Mouse (Mus musculus): ENCODE measurements at regions not wholly inside any gene's neighbourhood (a gene's known extent, or its start where the extent isn't known, plus 50 kb on each side); places are given as distances from the start of the nearest gene placed in this dataset.

- H3K4me3 ChIP-seq (ENCODE audit: insufficient read depth in 1 of 2, low read depth in 1 of 2, low read length in 2 of 2, poor library complexity in 1 of 2, severe bottlenecking in 1 of 2): no peak overlapping the region
- H3K9ac ChIP-seq (ENCODE audit: insufficient read depth, low read depth, low read length, poor library complexity, severe bottlenecking): no peak overlapping the region
- H3K36me3 ChIP-seq (ENCODE audit: control insufficient read depth, insufficient read depth, low read length, poor library complexity, severe bottlenecking): no peaks in the 10 kb centered on the region
- TF ChIP-seq MAFK (IDR thresholded peaks at IDR 0.05; ENCODE audit: insufficient read depth, low read depth, low read length): no peak
- no peak for TF ChIP-seq ZC3H11A (IDR thresholded peaks at IDR 0.05; ENCODE audit: borderline replicate concordance, low read depth, low read length)
- no peak for TF ChIP-seq HCFC1 (IDR thresholded peaks at IDR 0.05; ENCODE audit: borderline replicate concordance, insufficient read depth, low read length)
- no peak for TF ChIP-seq ZNF384 (IDR thresholded peaks at IDR 0.05; ENCODE audit: low read depth, low read length)
- TF ChIP-seq CHD2 (IDR thresholded peaks at IDR 0.05; ENCODE audit: low read depth, low read length): no peak
- H3K27ac ChIP-seq (ENCODE audit: insufficient read depth, low read depth, low read length, poor library complexity, severe bottlenecking): no peak overlapping the region
- in situ Hi-C loops (cut with MboI; ENCODE audit: low sequenced_read_pairs in 2 of 2, unreplicated experiment in 2 of 2): no loop called here
- DNase-seq (ENCODE audit: low read depth, low spot score): no peak
- no peaks in the 10 kb centered on the region for H3K9me3 ChIP-seq (ENCODE audit: control insufficient read depth, insufficient read depth, low read depth, low read length)
- H3K4me1 ChIP-seq (ENCODE audit: control insufficient read depth in 2 of 2, insufficient read depth in 2 of 2, low read length in 2 of 2, poor library complexity in 1 of 2): peaks cover 0 to 3% of the 10 kb centered on the region in 2 experiments; a peak in 2 of 4 replicates
These were observed 165.1 kb downstream of the Rplp1 start for GRCm38 (mm10) chr9:61749201-61749600.

- H3K36me3 ChIP-seq (ENCODE audit: control insufficient read depth, insufficient read depth, low read length, poor library complexity, severe bottlenecking): no peaks in the 10 kb centered on the region
- no peaks in the 10 kb centered on the region for H3K9me3 ChIP-seq (ENCODE audit: control insufficient read depth, insufficient read depth, low read depth, low read length)
- DNase-seq (ENCODE audit: low read depth, low spot score): no peak
- no peak overlapping the region for H3K27ac ChIP-seq (ENCODE audit: insufficient read depth, low read depth, low read length, poor library complexity, severe bottlenecking)
- peaks cover 0 to 2% of the 10 kb centered on the region in 2 experiments; a peak in 1 of 4 replicates for H3K4me1 ChIP-seq (ENCODE audit: control insufficient read depth in 2 of 2, insufficient read depth in 2 of 2, low read length in 2 of 2, poor library complexity in 1 of 2)
- no peak for TF ChIP-seq ZC3H11A (IDR thresholded peaks at IDR 0.05; ENCODE audit: borderline replicate concordance, low read depth, low read length)
- no peak for TF ChIP-seq CHD2 (IDR thresholded peaks at IDR 0.05; ENCODE audit: low read depth, low read length)
- no peak for TF ChIP-seq MAFK (IDR thresholded peaks at IDR 0.05; ENCODE audit: insufficient read depth, low read depth, low read length)
- no peak for TF ChIP-seq HCFC1 (IDR thresholded peaks at IDR 0.05; ENCODE audit: borderline replicate concordance, insufficient read depth, low read length)
- TF ChIP-seq ZNF384 (IDR thresholded peaks at IDR 0.05; ENCODE audit: low read depth, low read length): no peak
- H3K4me3 ChIP-seq (ENCODE audit: insufficient read depth in 1 of 2, low read depth in 1 of 2, low read length in 2 of 2, poor library complexity in 1 of 2, severe bottlenecking in 1 of 2): no peak overlapping the region
- in situ Hi-C loops (cut with MboI; ENCODE audit: low sequenced_read_pairs in 2 of 2, unreplicated experiment in 2 of 2): no loop called here
- no peak overlapping the region for H3K9ac ChIP-seq (ENCODE audit: insufficient read depth, low read depth, low read length, poor library complexity, severe bottlenecking)
These were observed 165.9 kb downstream of the Rplp1 start for GRCm38 (mm10) chr9:61748416-61748815.

GRCm38 (mm10) chr9:61746401-61746800, 167.9 kb downstream of the Rplp1 start:
- in situ Hi-C loops (cut with MboI; ENCODE audit: low sequenced_read_pairs in 2 of 2, unreplicated experiment in 2 of 2): no loop called here

GRCm38 (mm10) chr9:61745301-61745801, 169.0 kb downstream of the Rplp1 start:
- TF ChIP-seq CHD2 (IDR thresholded peaks at IDR 0.05; ENCODE audit: low read depth, low read length) (no peak), MAFK (IDR thresholded peaks at IDR 0.05; ENCODE audit: insufficient read depth, low read depth, low read length) (peak; percentile 93)
- in situ Hi-C loops (cut with MboI; ENCODE audit: low sequenced_read_pairs in 2 of 2, unreplicated experiment in 2 of 2): no loop called here
- H3K4me1 ChIP-seq (ENCODE audit: control insufficient read depth in 2 of 2, insufficient read depth in 2 of 2, low read length in 2 of 2, poor library complexity in 1 of 2): no peaks in the 10 kb centered on the region
- no peaks in the 10 kb centered on the region for H3K36me3 ChIP-seq (ENCODE audit: control insufficient read depth, insufficient read depth, low read length, poor library complexity, severe bottlenecking)
- no peak overlapping the region for H3K27ac ChIP-seq (ENCODE audit: insufficient read depth, low read depth, low read length, poor library complexity, severe bottlenecking)
- H3K4me3 ChIP-seq (ENCODE audit: insufficient read depth in 1 of 2, low read depth in 1 of 2, low read length in 2 of 2, poor library complexity in 1 of 2, severe bottlenecking in 1 of 2): no peak overlapping the region
- DNase-seq (ENCODE audit: low read depth, low spot score): no peak
- no peak overlapping the region for H3K9ac ChIP-seq (ENCODE audit: insufficient read depth, low read depth, low read length, poor library complexity, severe bottlenecking)
- H3K9me3 ChIP-seq (ENCODE audit: control insufficient read depth, insufficient read depth, low read depth, low read length): no peaks in the 10 kb centered on the region

More at GRCm38 (mm10) chr9:61746401-61746800, 167.9 kb downstream of the Rplp1 start:
- no peak for DNase-seq (ENCODE audit: low read depth, low spot score)
- Histone ChIP-seq H3K9me3 (ENCODE audit: control insufficient read depth, insufficient read depth, low read depth, low read length) (no peaks in the 10 kb centered on the region), H3K4me1 (ENCODE audit: control insufficient read depth in 2 of 2, insufficient read depth in 2 of 2, low read length in 2 of 2, poor library complexity in 1 of 2) (no peaks in the 10 kb centered on the region), H3K36me3 (ENCODE audit: control insufficient read depth, insufficient read depth, low read length, poor library complexity, severe bottlenecking) (no peaks in the 10 kb centered on the region), H3K4me3 (ENCODE audit: insufficient read depth in 1 of 2, low read depth in 1 of 2, low read length in 2 of 2, poor library complexity in 1 of 2, severe bottlenecking in 1 of 2) (no peak overlapping the region), H3K27ac (ENCODE audit: insufficient read depth, low read depth, low read length, poor library complexity, severe bottlenecking) (no peak overlapping the region), H3K9ac (ENCODE audit: insufficient read depth, low read depth, low read length, poor library complexity, severe bottlenecking) (no peak overlapping the region)
- no peak for TF ChIP-seq CHD2 (IDR thresholded peaks at IDR 0.05; ENCODE audit: low read depth, low read length)
- no peak for TF ChIP-seq HCFC1 (IDR thresholded peaks at IDR 0.05; ENCODE audit: borderline replicate concordance, insufficient read depth, low read length)
- no peak for TF ChIP-seq ZC3H11A (IDR thresholded peaks at IDR 0.05; ENCODE audit: borderline replicate concordance, low read depth, low read length)
- TF ChIP-seq ZNF384 (IDR thresholded peaks at IDR 0.05; ENCODE audit: low read depth, low read length): no peak
- TF ChIP-seq MAFK (IDR thresholded peaks at IDR 0.05; ENCODE audit: insufficient read depth, low read depth, low read length): no peak

GRCm38 (mm10) chr9:61733540-61733939, 180.8 kb downstream of the Rplp1 start:
- no peaks in the 10 kb centered on the region for H3K36me3 ChIP-seq (ENCODE audit: control insufficient read depth, insufficient read depth, low read length, poor library complexity, severe bottlenecking)
- no peak overlapping the region for H3K4me3 ChIP-seq (ENCODE audit: insufficient read depth in 1 of 2, low read depth in 1 of 2, low read length in 2 of 2, poor library complexity in 1 of 2, severe bottlenecking in 1 of 2)
- TF ChIP-seq HCFC1 (IDR thresholded peaks at IDR 0.05; ENCODE audit: borderline replicate concordance, insufficient read depth, low read length): no peak
- no peak for TF ChIP-seq ZC3H11A (IDR thresholded peaks at IDR 0.05; ENCODE audit: borderline replicate concordance, low read depth, low read length)
- no peak for DNase-seq (ENCODE audit: low read depth, low spot score)
- H3K9me3 ChIP-seq (ENCODE audit: control insufficient read depth, insufficient read depth, low read depth, low read length): no peaks in the 10 kb centered on the region
- in situ Hi-C loops (cut with MboI; ENCODE audit: low sequenced_read_pairs in 2 of 2, unreplicated experiment in 2 of 2): no loop called here
- H3K9ac ChIP-seq (ENCODE audit: insufficient read depth, low read depth, low read length, poor library complexity, severe bottlenecking): no peak overlapping the region
- H3K27ac ChIP-seq (ENCODE audit: insufficient read depth, low read depth, low read length, poor library complexity, severe bottlenecking): no peak overlapping the region
- H3K4me1 ChIP-seq (ENCODE audit: control insufficient read depth in 2 of 2, insufficient read depth in 2 of 2, low read length in 2 of 2, poor library complexity in 1 of 2): no peaks in the 10 kb centered on the region; a peak in 1 of 4 replicates
